Mouse (Mus musculus) granulocyte monocyte progenitor cell, adult 5-6 weeks (primary cell): ENCODE data around the gene Guca2b. TPM values are rescaled to one million over a fixed set of nuclear protein-coding genes. Genes with fewer than 3 reads are reported as not detected.

Experiments
- total RNA-seq, 2 experiments: library from RNA; stranded (forward) in 1 of 2; stranded (reverse) in 1 of 2; fragments of 200-712, 200-1000 nt in 1 of 2; fragments of >200 nt in 1 of 2; fragmentation: Nextera tagmentation in 1 of 2; gene quantifications; 2 replicates each; pipeline ENCODE4 v1.2.3; 2014 to 2017

Gene Guca2b
- total RNA-seq, 2 experiments from 2014 or later = not detected

Other genes with a start within 250 kb of the Guca2b start
- gene Ccdc30, start 243.4 kb downstream of the Guca2b start, total RNA-seq (2014; fragmentation: Nextera tagmentation) = not detected in 2 replicates
- not detected in 2 replicates for gene Ccdc30, start 243.4 kb downstream of the Guca2b start, total RNA-seq (2017)
- 11.5 and 17.4 TPM in 2 replicates for gene Ppcs, start 236.5 kb downstream of the Guca2b start, total RNA-seq (2014; fragmentation: Nextera tagmentation)
- gene Ppcs, start 236.5 kb downstream of the Guca2b start, total RNA-seq (2017) = 13.3 and 18.0 TPM in 2 replicates
- gene Zmynd12, start 236.1 kb downstream of the Guca2b start, total RNA-seq (2014; fragmentation: Nextera tagmentation) = not detected in 2 replicates
- gene Zmynd12, start 236.1 kb downstream of the Guca2b start, total RNA-seq (2017) = not detected in 2 replicates
- gene Rimkla, start 166.3 kb downstream of the Guca2b start, total RNA-seq (2014; fragmentation: Nextera tagmentation) = not detected in 2 replicates
- gene Rimkla, start 166.3 kb downstream of the Guca2b start, total RNA-seq (2017) = 0.10 TPM in 1 of 2 replicates, not detected in the other
- 23.0 and 25.6 TPM in 2 replicates for gene Foxj3, start 122.0 kb downstream of the Guca2b start, total RNA-seq (2014; fragmentation: Nextera tagmentation)
- gene Foxj3, start 122.0 kb downstream of the Guca2b start, total RNA-seq (2017) = 16.0 and 21.6 TPM in 2 replicates
- 1.0 and 3.8 TPM in 2 replicates for gene Frg2f1, start 119.4 kb downstream of the Guca2b start, total RNA-seq (2014; fragmentation: Nextera tagmentation)
- 0.13 and 1.3 TPM in 2 replicates for gene Frg2f1, start 119.4 kb downstream of the Guca2b start, total RNA-seq (2017)
- gene Guca2a, start 21.2 kb downstream of the Guca2b start, total RNA-seq (2014; fragmentation: Nextera tagmentation) = not detected in 2 replicates
- not detected in 2 replicates for gene Guca2a, start 21.2 kb downstream of the Guca2b start, total RNA-seq (2017)
- 5.8 and 11.9 TPM in 2 replicates for gene Hivep3, start 74.8 kb upstream of the Guca2b start, total RNA-seq (2014; fragmentation: Nextera tagmentation)
- gene Hivep3, start 74.8 kb upstream of the Guca2b start, total RNA-seq (2017) = 2.1 and 4.4 TPM in 2 replicates